Mouse (Mus musculus) lung, adult 2 months (tissue): ENCODE data around the gene Gal3st2b.
"Not testable (repeated sequence)": the region's sequence is repeated elsewhere in the genome, so short reads cannot be mapped to it uniquely, and the experiment has no call there.

Source experiments
- CTCF ChIP-seq: fragments of 200-500 bp; IDR thresholded peaks from 2 replicates; pipeline ENCODE4 v1.5.1; 2011; ENCODE audit warnings: mild to moderate bottlenecking, low read length, control low read depth; ENCODE audit not compliant: insufficient read depth
- POLR2A ChIP-seq: fragments of 200-500 bp; IDR thresholded peaks from 2 replicates; pipeline ENCODE4 v1.6.1; 2011; ENCODE audit warnings: low read depth, mild to moderate bottlenecking, control low read depth, low read length, borderline replicate concordance; ENCODE audit errors: extremely low read depth

GRCm38 (mm10) chr1:93935378-93935777 lies 17.3 kb downstream of the Gal3st2b start:
- TF ChIP-seq CTCF, POLR2A: not testable (repeated sequence)
